Mouse (Mus musculus) mature B cell (primary cell): ENCODE data around the gene Ass1.

Source experiments
- in situ Hi-C: fragments of 300-500 bp; cut with MboI; formaldehyde crosslinking; loops from 2 replicates; pipeline ENCODE4 v1.14.3; 2019

Gene Ass1

DNA sequence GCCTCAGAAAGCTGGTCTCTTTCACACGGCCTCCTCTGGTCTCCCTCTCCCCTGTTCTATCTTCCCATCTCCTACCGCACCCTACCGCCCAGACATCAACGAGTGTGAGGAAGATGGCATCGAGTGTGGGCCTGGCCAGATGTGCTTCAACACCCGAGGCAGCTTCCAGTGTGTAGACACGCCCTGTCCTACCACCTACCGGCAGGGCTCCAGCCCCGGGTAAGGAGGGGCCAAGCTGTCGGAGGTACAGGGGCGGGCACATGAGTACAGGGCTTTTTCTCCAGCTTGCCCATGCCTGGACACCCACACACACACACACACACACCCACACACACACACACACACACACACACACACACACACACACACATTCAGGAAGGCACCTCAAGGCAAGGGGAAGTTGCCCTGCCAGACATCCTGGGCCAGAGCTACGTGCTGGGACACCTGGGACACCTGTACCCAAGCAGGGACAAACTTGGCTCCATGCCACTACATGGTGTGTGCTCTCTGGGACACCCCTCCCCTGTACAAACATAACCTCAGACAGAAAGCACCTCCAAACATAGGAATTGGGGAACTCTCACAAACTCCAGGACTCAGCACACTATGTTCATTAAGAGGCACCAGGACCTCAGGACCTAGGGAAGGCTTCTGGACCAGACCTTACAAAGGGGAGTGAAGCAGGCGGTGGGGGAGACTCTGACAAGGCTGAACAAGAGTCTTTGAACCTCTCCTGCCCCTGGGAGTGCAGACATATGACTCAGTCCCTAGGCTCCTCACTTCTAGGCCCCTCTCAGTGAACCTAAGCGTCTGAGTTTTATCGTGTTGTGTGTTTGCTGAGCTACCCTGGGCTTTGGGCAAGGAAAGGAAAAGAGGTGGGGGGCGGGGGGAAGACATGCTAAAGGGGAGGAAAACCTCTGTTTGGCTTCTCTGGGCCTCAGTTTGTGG lies 10.7 kb upstream of the Ass1 start:
- in situ Hi-C loops: no loop called here

- in situ Hi-C loops: no loop called here
Observed at GRCm38 (mm10) chr2:31460025-31460571, 9.9 kb upstream of the Ass1 start.

DNA sequence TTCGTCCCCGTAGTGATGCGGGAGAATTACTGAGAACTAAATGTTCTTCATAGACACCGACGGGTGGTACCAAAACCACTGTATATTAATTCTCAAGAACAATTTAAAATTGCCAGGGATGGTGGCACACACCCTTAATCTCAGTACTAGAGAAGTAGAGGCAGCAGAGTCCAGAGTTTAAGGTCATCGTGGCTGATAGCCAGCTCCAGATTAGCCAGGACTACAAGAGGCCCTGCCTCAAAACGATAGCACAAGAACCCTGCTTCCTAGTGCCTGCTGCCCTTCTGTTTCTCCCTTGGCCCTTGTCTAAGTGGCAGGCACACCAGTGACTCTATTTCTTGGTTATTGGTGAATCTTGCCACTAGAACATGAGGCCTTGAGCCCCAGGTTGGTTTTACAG lies 9.1 kb upstream of the Ass1 start:
- in situ Hi-C loops: no loop called here

DNA sequence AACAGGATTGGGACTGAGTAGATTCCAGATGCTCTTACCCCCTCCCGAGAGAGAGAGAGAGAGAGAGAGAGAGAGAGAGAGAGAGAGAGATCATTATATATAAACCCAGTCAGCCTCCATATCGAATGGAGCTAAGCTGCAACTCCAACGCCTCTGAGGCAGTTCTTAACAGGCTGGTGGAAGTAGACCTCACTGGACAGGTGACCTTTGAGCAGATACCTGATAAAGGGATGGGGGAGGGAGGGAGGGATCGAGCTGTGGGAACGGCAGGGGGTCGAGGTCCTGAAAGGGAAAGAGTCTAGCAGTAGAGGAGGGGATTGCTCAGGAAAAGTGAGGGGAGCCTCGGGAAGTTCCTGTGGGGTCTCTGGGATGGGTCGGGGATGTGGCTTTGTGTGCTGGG lies 8.0 kb upstream of the Ass1 start:
- in situ Hi-C loops: no loop called here

GRCm38 (mm10) chr2:31463253-31463652 lies 6.8 kb upstream of the Ass1 start:
- in situ Hi-C loops: no loop called here

DNA sequence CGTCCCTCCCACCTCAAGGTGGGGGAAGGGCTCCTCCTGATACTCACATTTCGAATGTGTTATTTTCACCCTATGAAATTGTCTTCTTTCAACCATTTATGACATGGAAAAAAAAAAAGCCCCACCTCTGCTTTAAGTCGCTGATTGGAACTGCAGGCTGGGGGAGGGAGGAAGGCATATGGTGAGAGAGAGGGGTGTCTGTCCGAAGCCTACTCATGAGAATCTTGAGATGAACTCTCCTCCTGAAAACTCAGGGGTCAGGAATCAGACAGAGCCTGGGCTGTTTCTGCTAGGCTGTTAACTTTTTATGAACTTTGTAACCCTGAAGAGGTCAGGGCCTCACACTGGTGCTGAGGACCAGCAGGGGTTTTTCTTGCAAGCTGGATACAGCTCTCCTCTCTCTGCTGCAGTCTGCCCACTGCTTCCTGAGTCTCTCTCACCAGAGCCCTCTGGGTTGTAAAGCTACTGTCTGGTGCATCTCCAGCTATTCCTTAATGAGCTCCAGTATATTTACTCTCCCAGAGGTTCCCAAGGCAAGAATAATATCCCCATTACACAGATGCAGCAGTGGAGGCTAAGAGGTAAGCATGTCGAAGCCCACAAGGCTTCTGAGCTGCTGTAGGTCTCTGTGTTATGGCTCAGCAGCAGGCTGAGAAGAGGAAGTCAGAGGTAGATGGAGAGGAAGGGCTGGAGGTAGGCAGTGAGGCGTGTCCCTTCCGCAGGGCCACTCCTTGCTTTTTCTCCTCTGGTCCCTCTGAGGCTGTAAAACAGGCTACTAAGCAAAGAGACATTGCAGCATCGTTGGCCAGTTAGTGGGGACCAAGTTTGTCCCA lies 6.1 kb upstream of the Ass1 start:
- in situ Hi-C loops: no loop called here

- in situ Hi-C loops: no loop called here
Observed at GRCm38 (mm10) chr2:31464529-31464910, 5.5 kb upstream of the Ass1 start.

DNA sequence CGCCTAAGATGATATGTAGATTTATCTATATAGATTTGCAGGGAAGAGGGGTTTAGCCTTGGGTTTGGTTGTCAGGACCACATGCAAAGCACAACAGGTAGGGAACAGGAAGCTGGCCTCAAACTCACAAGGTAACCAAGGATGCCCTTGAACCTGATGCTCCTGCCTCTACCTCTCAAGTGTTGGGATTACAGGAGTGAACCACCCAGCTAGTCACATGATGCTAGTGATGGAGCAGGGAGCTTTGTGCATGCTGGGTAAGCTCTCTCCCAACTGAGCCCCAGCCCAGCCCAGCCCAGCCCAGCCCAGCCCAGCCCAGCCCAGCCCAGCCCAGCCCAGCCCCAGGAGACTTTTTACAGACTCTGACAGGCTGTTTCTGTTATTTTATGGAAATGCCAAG lies 2.5 kb upstream of the Ass1 start:
- in situ Hi-C loops: no loop called here

DNA sequence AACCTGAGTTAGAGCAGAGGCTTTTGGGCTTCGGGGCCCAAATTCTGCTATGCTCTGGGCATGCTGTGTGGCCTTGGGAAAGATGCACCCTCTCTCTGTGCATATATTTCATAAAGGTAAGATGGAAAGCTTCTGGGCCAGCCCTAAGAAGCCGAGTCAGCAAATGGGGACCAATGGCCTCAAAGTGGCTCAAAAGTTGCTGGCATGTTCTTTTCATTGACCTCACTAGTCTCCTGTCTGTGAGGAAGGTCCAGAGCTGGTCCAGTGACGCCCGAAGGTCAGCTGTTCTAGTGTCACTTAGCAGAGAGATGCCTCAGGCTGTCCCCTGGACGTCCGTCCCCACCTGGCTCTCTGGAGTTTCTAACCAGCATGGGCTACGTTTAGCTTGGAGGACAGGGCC lies 1.1 kb upstream of the Ass1 start:
- in situ Hi-C loops: no loop called here

- in situ Hi-C loops: no loop called here
Observed at GRCm38 (mm10) chr2:31469480-31469879, 527 bp upstream of the Ass1 start.

DNA sequence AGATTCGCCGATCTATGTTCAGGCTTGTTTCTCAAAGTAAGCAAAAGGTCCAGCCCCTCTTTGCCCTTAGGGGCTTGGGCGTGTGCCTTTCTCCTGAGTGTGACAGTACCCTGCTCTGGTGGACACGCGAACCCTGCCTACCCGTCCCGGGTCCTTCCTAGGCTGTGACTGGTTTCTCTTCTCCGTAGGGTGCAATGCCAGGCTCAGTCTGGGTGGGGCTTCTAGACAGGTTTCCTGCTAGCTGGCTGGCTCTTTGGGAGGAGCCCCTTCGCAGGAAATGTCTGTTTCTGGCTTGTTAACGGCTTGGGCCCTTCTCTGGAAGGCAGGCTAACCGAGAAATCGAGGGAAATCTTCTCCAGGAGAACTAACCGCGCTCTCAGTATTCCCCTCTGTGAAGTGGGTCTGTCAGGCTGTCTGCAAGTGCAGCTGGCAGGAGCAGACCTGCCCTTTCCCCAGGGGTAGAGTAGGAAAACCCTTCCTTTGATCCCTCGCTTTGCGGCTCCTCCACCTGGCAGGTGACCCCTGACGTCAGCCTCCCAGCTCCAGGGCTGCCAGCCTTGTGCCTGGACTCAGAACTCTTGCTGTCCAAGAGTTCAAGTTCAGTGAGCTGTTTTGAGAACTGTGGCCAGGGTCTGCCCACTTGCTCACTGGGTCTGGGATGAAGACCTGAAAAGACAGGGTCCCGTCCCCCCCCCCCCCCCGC lies 827 bp downstream of the Ass1 start:
- in situ Hi-C loops: no loop called here

DNA sequence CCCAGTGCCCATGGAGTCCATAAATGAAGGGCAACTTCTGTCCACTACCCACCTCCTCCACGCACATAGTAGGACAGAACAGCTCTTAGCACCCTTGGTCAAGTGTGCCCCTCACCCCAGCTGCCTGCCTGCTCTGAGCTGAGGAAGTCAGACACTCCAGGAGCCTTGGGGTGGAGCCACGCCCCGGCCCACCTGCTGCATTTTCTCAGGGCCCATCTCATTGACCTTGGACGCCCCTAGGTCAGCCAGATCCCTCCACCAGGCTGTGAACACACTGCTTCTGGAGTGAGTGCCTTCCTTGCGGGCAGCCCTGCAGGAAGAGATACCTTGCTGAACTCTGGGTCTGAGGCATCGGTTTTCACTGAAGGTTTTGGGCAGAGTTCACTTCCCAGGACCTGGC lies 1.6 kb downstream of the Ass1 start:
- in situ Hi-C loops: no loop called here

- in situ Hi-C loops: no loop called here
Observed at GRCm38 (mm10) chr2:31472406-31473065, 2.5 kb downstream of the Ass1 start.

- in situ Hi-C loops: no loop called here
Observed at GRCm38 (mm10) chr2:31473941-31474340, 3.9 kb downstream of the Ass1 start.

DNA sequence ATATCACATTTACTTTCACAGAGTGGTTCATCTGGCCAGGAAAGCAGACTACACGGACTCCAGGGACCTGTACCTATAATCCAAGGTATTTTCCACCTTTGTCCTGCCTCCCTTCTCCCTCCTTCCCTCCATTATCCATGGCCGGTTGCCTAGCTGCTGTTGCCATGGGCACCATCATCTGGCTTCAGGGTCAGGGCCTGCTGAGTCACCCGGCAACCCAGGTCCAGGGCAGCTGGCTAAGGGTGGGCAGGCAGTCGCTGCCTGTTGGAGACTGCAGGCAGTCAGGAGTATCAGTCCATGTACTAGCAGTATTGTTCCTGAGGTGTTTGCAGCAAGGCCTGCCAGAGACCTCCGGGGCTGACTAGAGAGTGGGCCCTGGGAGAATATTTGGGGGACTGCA lies 4.7 kb downstream of the Ass1 start:
- in situ Hi-C loops: loop anchor here (25.0 kb wide), 1 partner anchor 313 kb away; no protein-coding TSS in a partner anchor

GRCm38 (mm10) chr2:31476107-31476820 lies 6.3 kb downstream of the Ass1 start:
- in situ Hi-C loops: loop anchor here (25.0 kb wide), 1 partner anchor 311 kb away; no protein-coding TSS in a partner anchor

DNA sequence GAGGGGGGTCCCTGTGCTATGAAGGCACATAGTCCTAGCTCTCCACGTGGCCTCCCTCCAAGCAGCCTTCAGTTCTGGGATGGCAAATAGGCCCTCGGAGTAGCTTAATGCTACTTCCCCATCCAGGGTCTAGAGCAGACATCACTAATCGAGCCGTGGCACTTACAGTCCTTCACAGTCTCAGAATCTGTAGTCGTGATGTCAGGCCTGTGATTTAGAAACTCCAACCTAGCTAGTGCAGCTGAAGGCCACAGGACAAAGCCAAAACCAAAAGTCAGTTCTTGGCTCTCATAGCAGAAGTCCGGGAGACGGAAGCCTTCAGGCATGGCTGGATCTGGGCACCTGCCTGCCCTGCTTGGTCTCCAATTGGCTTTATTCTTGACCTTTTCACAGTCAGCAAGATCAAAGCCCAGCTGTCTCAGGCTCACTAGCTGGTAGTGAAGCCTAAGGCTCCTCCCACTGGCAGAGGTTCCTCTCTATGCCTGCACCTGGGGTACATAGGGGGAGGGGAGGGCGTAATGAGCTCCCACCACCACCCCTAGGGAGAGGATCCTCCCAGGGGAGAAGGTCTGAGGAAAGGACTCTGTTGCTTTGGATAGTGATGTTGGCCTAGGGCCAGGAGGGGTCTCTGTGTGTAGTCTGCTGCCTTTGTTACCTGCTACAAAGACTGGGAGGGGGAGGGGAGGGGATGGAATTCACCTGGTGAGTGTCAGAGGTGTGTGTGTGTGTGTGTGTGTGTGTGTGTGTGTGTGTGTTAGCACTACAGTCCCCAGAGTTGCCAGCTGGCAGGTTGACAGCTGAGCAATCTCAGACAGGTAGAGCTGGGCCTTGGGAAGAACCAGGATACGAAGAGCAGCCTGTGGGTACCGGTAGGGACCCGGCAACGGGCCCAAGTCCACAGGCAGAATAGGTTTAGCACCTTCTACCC lies 7.5 kb downstream of the Ass1 start:
- in situ Hi-C loops: loop anchor here (25.0 kb wide), 1 partner anchor 310 kb away; no protein-coding TSS in a partner anchor

- in situ Hi-C loops: loop anchor here (25.0 kb wide), 1 partner anchor 304 kb away; no protein-coding TSS in a partner anchor
Observed at GRCm38 (mm10) chr2:31482914-31483575, 13.0 kb downstream of the Ass1 start.

DNA sequence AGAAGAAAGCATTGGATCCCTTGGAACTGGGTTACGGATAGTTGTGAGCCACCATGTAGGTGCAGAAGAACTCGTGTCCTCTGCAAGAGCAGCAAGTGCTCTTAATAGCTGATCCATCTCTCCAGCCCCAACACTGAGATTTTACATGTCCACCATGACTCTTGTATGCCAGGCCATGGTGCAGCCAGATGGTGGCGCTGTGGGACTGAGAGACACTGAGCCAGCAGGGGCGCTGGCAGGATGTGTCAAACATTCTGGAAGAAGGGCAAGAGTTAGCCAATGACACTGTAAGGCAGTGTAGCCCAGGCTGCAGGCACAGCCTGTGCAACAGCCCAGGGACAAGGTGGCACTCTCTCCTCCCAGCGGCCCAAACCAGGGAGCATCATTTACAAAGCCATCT lies 14.2 kb downstream of the Ass1 start:
- in situ Hi-C loops: loop anchor here (25.0 kb wide), 1 partner anchor 303 kb away; no protein-coding TSS in a partner anchor
